Mouse (Mus musculus): ENCODE measurements at regions not wholly inside any gene's neighbourhood (a gene's known extent, or its start where the extent isn't known, plus 50 kb on each side); places are given as distances from the start of the nearest gene placed in this dataset.
A peak's percentile ranks its signal among the peaks of the same experiment; 100 is the strongest.

DNA sequence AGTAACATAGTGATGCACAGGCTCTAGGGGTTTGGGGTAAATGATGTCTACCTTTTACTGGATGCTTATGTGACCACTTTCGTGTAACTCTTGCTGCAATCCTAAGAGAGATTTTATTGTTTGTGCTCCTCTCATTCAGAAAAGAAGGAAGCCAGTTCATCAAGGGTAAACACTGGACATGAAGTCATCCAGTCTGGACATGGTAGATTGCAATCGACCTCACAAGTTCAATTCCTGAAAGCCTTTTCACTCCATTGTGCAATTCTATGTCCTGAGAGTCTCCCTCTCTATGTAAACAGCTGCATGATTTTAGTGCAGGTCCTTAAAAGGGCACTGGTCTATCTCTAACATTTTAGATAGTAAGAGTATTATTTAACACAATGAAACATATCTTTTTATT lies 73.5 kb upstream of the Gm16223 start:
- no peak for DNase-seq

- no peak for DNase-seq
Measured at GRCm38 (mm10) chr5:41983556-41983955, 84.2 kb upstream of the Gm16223 start.

GRCm38 (mm10) chr5:41975535-41975934 lies 92.2 kb upstream of the Gm16223 start:
- no peak for DNase-seq

DNA sequence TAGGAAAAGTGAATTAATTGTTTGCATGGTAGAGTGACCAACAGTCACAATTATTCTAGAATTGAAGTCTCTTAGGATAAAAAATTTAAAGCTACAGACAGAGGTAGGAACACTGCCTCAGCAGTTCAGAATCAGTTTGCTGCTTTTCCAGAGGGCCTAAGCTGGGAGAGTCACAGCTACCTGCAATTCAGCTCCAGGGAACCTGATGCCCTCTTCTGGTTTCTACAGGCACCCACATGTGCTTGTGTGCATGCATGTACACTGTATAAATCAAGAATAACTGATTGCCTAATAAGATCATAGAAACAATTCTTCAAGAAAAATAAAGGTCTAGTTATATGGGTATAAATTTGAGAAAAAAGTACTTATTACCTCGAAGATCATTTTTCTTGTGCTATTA lies 96.6 kb upstream of the Gm16223 start:
- no peak for DNase-seq

DNA sequence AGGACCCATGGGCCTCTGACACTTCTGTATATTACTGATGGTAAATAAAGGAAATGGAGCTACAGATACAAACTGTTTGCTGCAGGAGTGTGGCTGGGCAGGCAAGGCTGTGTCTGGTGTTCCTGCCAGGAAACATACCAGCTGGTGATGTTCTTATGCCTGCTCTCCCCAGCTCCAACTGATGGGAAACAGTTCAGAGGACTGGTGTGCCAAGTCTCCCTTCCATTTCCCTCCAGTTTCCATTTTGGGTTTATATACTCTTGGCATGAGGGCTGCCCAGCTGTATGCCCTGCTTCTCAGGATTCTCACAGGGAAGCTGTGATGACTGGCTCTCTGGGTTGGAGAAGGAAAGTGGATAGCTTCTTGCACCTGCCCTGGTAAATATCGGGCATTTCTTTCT lies 100.8 kb upstream of the Gm16223 start:
- DNase-seq, result peak; percentile 18

- DNase-seq, result no peak
Measured at GRCm38 (mm10) chr5:41947114-41947640, 103.1 kb upstream of the Bod1l start.

GRCm38 (mm10) chr5:41943399-41943798 lies 99.3 kb upstream of the Bod1l start:
- no peak for DNase-seq

DNA sequence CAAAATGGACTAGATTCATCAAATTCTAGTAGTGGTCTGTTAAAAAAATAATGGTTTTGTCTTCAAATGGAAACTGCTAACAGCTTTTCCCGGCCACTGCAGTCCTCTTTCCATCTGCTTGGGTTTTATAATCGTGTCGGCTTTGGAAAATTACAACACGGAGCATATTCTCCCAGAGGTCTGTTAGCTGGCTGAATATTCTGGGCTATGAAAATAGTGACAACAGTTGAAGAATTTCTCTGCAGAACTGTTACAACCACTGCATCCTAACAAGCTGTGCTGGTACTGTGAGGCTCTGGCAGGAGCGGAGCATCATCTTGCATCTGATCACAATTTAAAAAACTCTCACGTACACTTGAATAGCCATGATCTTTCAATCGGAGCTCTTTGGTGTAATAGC lies 98.0 kb upstream of the Bod1l start:
- DNase-seq, result peak; percentile 21

- DNase-seq, result peak; percentile 14
Measured at GRCm38 (mm10) chr5:41941216-41941615, 97.1 kb upstream of the Bod1l start.

- no peak for DNase-seq
Measured at GRCm38 (mm10) chr5:41939736-41940135, 95.6 kb upstream of the Bod1l start.

DNA sequence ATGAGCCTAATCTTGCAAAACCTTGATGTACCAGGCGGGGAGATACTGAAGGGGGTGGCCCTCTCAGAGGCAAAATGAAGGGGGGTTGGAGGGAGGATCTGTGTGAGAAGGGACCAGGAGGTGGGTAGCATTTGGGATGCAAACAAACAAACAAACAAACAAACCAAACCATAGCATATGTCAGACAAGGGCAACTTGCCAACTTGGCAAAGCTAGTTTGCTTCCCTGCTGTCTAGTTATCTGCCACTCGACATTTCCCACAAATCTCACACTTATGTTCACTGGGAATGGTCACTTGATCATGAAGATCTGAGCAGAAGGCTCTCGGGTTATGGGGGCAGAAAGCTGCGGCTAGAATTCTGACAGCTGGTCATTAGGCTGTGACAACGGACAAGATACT lies 65.9 kb upstream of the Bod1l start:
- DNase-seq, result no peak

GRCm38 (mm10) chr5:41907749-41908148 lies 63.6 kb upstream of the Bod1l start:
- DNase-seq, result no peak

GRCm38 (mm10) chr5:41904512-41904911 lies 60.4 kb upstream of the Bod1l start:
- no peak for DNase-seq

- no peak for DNase-seq
Measured at GRCm38 (mm10) chr5:41899237-41899636, 55.1 kb upstream of the Bod1l start.

GRCm38 (mm10) chr5:41898748-41899147 lies 54.6 kb upstream of the Bod1l start:
- no peak for DNase-seq

All from right cerebral cortex, postnatal 25 days (tissue).